Comparison of ENCODE assay signal across 15 mouse cellular contexts in genomic region chr3:103145791-103146190, GRCm38 (mm10).
"Had no signal": no experiment of that assay in that cellular context is flagged by ENCODE, and none has a peak within 500 bp of the region (broad histone marks: within the 10 kb centered on the region; RNA-seq: fewer than 3 reads in every experiment).

No protein-coding gene starts in this region.

- H3K4me1 ChIP-seq: limb, embryonic 13.5 days; lung, embryonic 15.5 days; midbrain, embryonic 12.5 days had no signal

- H3K36me3 ChIP-seq: lung, embryonic 15.5 days; midbrain, embryonic 12.5 days; neural tube, embryonic 13.5 days had no signal

- ATAC-seq: liver, postnatal 0 days; midbrain, embryonic 16.5 days had no signal

- H3K9me3 ChIP-seq: limb, embryonic 13.5 days; liver, embryonic 13.5 days; lung, embryonic 15.5 days; midbrain, embryonic 12.5 days; neural tube, embryonic 13.5 days had no signal

- H3K27ac ChIP-seq: left cerebral cortex, adult 2 months; liver, embryonic 13.5 days; lung, embryonic 15.5 days; midbrain, embryonic 12.5 days had no signal

- H3K4me3 ChIP-seq: left cerebral cortex, adult 2 months; limb, embryonic 13.5 days; liver, embryonic 13.5 days; lung, embryonic 15.5 days; midbrain, embryonic 12.5 days; neural tube, embryonic 13.5 days had no signal

- H3K9ac ChIP-seq: limb, embryonic 13.5 days; liver, embryonic 13.5 days; liver, postnatal 0 days; lung, embryonic 15.5 days; midbrain, embryonic 12.5 days; neural tube, embryonic 13.5 days had no signal

- DNase-seq: kidney, adult 8-10 months; liver, embryonic 13.5 days; liver, postnatal 0 days; lung, postnatal 14 days; retina, postnatal 1 day; right cerebral cortex, postnatal 4 days; spleen, adult 18-20 months; thymus, adult 18-20 months; thymus, postnatal 14 days had no signal

- H3K27me3 ChIP-seq: limb, embryonic 13.5 days; liver, embryonic 13.5 days; lung, embryonic 15.5 days; midbrain, embryonic 12.5 days; neural tube, embryonic 13.5 days had no signal

- H3K4me2 ChIP-seq: limb, embryonic 13.5 days; liver, embryonic 13.5 days; lung, embryonic 15.5 days; midbrain, embryonic 12.5 days; neural tube, embryonic 13.5 days had no signal
